Mouse (Mus musculus) MEL (cell line): Measurements from ENCODE around the gene Aff4.

ENCODE experiments used
- CTCF ChIP-seq, 3 experiments: IDR thresholded peaks in 2 of 3; conservative IDR thresholded peaks in 1 of 3; 2 replicates each; pipeline ENCODE4 v1.5.1; 2011 to 2012; ENCODE audit warnings: low read length in 3 of 3, low read depth in 2 of 3, mild to moderate bottlenecking in 2 of 3, improper control_type of control experiment in 1 of 3, inconsistent platforms in 1 of 3, mixed read lengths in 1 of 3, moderate library complexity in 1 of 3; ENCODE audit not compliant: control insufficient read depth in 1 of 3, insufficient read depth in 1 of 3, poor library complexity in 1 of 3, severe bottlenecking in 1 of 3
- EP300 ChIP-seq, 2 experiments: IDR thresholded peaks; 2 replicates each; pipeline ENCODE4 v1.6.1; 2011; ENCODE audit warnings: improper control_type of control experiment in 2 of 2, low read length in 2 of 2, low read depth in 1 of 2, mild to moderate bottlenecking in 1 of 2
- ETS1 ChIP-seq: IDR thresholded peaks from 2 replicates; pipeline ENCODE4 v1.6.1; 2012; ENCODE audit warnings: low read depth, mild to moderate bottlenecking, inconsistent platforms, low read length, improper control_type of control experiment, moderate library complexity
- MEF2A ChIP-seq: IDR thresholded peaks from 2 replicates; pipeline ENCODE4 v1.6.1; 2014; ENCODE audit warnings: low read depth, mild to moderate bottlenecking, inconsistent platforms, low read length, improper control_type of control experiment; ENCODE audit not compliant: poor library complexity, insufficient replicate concordance, severe bottlenecking; ENCODE audit errors: extremely low read depth
- USF2 ChIP-seq, 2 experiments: IDR thresholded peaks; 2 replicates each; pipeline ENCODE4 v1.6.1; 2011 to 2012; ENCODE audit warnings: improper control_type of control experiment in 2 of 2, low read length in 2 of 2, borderline replicate concordance in 1 of 2, inconsistent platforms in 1 of 2, low read depth in 1 of 2, mild to moderate bottlenecking in 1 of 2; ENCODE audit not compliant: insufficient read depth in 1 of 2
- ZC3H11A ChIP-seq: IDR thresholded peaks from 2 replicates; pipeline ENCODE4 v1.6.1; 2012; ENCODE audit warnings: low read depth, mild to moderate bottlenecking, inconsistent platforms, low read length, improper control_type of control experiment

DNA sequence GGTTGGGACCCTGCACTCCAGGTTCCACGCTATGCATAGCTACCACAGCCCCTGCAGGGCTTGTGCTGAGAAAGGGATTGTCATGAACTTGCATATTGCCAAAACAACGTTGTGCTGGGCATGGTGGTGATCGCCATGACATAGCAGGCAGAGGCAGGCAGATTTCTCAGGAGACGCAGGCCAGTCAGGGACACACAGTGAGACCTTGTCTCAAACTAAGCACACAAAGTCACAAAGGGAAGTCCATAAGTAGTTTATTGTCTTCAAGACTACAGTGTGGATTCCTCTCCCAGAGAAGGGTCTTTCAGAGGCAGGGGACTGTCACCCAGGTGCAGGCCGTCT, 78.1 kb downstream of the Aff4 start:
- no peak for TF ChIP-seq USF2 (IDR thresholded peaks at IDR 0.05; ENCODE audit: borderline replicate concordance in 1 of 2, insufficient read depth in 1 of 2, low read depth in 1 of 2, low read length in 2 of 2)
- no peak for TF ChIP-seq ZC3H11A
- no peak for TF ChIP-seq ETS1
- TF ChIP-seq EP300 (IDR thresholded peaks at IDR 0.05; ENCODE audit: low read depth in 1 of 2, low read length in 2 of 2): no peak
- TF ChIP-seq CTCF (IDR thresholded peaks at IDR 0.05 in 2 of 3, conservative IDR thresholded peaks at IDR 0.05 in 1 of 3; ENCODE audit: control insufficient read depth in 1 of 3, insufficient read depth in 1 of 3, low read depth in 2 of 3, low read length in 3 of 3, poor library complexity in 1 of 3, severe bottlenecking in 1 of 3): no peak
- TF ChIP-seq MEF2A: no peak
